Mouse (Mus musculus) kidney, adult 8-10 months (tissue): ENCODE measurements around the gene Olfr63.
"Not testable (repeated sequence)": the region's sequence is repeated elsewhere in the genome, so short reads cannot be mapped to it uniquely, and the experiment has no call there.

ENCODE experiments used
- DNase-seq, 2 experiments: peaks; one replicate each; pipeline ENCODE4 v3.0.0; 2022

Gene Olfr63

DNA sequence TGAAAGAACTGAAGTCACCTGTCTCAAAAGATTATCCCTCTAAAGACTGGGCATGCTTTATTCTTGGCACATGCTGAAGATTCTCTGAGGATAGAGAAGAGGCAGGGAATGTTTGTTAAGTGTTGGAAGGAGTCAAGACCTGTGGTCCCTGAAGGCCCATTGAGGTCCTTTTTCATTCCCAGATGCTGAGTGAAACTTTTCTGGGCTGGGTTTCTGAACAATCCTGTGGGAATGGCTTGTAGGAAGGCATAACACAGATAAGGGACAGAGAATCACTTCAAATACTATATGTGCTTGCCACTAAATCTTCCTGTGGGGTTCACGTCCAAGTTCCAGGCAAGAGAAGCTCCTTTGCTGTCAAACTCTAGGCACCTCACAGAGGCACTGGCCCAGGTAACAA lies at the start of gene Olfr63:
TSS of gene Olfr63 (plus strand) at position 301 of the 400 bp plus-strand sequence.
- DNase-seq: no peak

DNA sequence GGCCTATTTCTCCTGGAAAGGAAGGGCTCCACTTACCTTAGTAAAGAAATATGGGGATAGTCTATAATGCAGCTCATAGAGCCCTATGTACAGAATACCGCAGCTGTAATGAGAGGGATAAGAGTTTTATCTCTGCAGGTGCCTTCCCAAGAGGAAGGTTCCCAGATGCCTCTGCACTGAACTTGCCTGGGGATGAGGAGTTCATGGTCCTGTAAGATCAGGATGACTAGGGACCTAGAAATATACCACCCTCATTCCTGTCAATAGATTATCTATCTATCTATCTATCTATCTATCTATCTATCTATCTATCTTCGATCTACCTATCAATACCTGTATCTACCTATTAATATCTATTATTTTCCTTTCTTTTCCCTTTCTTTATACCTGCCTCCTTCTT lies 42.9 kb upstream of the Olfr63 start, which contains the start of gene Olfr1564:
TSS of gene Olfr1564 (minus strand) at position 101 of the 400 bp plus-strand sequence.
- no peak for DNase-seq

DNA sequence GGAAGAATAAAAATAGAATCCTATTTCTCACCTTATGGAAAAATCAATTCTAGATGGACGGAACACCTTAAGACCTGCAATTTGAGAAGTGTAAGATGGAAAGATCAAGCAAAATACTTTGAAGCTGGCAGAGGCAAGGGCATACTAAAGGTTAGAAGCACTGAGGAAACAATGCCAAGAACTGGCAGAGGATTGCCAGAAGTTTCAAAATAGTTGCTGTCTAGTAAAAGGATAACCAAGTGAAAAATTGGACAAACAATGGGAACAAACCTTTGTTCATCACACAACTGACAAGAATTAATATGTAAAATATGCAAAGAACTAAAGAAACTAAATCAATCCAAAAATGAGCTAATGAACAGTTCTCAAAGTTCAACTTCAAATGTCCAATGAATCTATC lies 27.8 kb upstream of the Olfr63 start:
- DNase-seq: peak; percentile 5 to 11

DNA sequence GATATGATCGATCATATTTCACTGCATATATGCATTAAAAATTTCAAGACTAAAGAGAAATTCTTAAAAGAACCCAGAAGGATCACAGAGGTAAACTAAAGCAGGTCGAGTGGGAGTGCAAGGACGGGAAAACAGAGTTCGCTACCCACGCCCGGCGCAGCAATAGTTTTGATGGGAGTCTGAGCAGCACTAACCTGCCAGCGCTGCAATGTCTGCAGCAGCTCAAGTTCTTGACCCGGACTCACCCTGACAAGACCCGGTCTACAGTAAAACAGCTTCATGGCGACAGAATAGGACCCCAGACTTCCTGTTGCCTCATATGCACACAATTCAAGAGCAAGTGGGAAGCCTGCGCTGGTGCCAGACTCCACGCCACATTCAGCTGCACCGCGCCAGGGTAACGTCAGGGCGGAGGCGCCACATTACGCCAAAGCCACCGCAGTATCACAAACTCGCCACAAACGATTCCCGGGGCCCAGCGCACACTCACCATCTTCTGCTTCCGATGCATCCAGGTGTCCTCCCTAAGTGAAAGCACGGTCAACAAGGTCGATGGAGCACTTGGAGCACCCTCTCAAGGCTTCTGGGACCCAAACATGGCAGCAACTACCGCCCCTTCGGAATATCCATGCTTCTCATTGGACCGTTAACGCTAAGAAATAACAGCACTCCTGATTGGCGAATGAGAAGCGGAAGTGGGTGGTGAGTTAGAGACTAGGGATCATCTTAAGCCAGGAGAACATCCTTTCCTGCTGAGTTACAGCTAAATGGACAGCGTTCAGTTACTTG lies 9.8 kb upstream of the Olfr63 start, which contains the start of gene Zfp955a:
TSS of gene Zfp955a (minus strand) at position 616 of the 789 bp plus-strand sequence.
- not testable (repeated sequence) for DNase-seq

DNA sequence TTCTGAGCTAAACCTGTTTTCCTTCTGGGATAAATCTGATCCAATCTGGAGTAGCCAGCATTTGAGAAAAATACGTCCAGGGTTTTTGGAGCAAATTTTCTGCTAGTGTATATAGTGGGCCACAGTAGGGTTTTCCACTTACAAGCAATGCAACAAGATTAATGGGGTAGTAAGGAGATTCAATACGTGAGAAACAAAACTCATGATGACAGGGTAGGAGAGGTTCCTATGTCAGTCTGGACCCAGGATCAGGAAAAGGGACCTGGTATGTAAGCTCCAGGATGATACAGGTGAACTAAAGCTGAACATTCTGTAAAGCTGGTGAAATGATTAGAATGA lies 9.2 kb upstream of the Olfr63 start:
- DNase-seq: not testable (repeated sequence)

DNA sequence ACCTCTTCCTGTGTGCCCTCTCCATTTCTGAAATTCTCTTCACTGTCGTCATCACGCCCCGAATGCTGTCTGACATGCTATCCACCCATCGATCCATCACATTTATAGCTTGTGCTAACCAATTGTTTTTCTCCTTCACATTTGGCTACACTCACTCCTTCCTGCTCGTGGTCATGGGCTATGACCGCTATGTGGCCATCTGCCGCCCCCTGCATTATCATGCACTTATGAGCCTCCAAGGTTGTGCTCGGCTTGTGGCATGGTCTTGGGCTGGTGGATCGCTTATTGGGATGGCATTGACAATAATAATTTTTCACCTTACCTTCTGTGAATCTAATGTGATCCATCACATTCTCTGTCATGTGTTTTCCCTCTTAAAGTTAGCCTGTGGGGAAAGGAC lies 4.4 kb downstream of the Olfr63 start:
- DNase-seq: no peak

DNA sequence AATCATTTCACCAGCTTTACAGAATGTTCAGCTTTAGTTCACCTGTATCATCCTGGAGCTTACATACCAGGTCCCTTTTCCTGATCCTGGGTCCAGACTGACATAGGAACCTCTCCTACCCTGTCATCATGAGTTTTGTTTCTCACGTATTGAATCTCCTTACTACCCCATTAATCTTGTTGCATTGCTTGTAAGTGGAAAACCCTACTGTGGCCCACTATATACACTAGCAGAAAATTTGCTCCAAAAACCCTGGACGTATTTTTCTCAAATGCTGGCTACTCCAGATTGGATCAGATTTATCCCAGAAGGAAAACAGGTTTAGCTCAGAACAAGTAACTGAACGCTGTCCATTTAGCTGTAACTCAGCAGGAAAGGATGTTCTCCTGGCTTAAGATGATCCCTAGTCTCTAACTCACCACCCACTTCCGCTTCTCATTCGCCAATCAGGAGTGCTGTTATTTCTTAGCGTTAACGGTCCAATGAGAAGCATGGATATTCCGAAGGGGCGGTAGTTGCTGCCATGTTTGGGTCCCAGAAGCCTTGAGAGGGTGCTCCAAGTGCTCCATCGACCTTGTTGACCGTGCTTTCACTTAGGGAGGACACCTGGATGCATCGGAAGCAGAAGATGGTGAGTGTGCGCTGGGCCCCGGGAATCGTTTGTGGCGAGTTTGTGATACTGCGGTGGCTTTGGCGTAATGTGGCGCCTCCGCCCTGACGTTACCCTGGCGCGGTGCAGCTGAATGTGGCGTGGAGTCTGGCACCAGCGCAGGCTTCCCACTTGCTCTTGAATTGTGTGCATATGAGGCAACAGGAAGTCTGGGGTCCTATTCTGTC lies 24.8 kb downstream of the Olfr63 start, which contains the start of gene Zfp955b:
TSS of gene Zfp955b (plus strand) at position 506 of the 837 bp plus-strand sequence.
- DNase-seq: not testable (repeated sequence)

DNA sequence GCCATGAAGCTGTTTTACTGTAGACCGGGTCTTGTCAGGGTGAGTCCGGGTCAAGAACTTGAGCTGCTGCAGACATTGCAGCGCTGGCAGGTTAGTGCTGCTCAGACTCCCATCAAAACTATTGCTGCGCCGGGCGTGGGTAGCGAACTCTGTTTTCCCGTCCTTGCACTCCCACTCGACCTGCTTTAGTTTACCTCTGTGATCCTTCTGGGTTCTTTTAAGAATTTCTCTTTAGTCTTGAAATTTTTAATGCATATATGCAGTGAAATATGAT lies 25.3 kb downstream of the Olfr63 start:
- not testable (repeated sequence) for DNase-seq
